Mouse (Mus musculus) cerebellum, adult (tissue): ENCODE data around the gene Gm10563.
A peak's percentile ranks its signal among the peaks of the same experiment; 100 is the strongest.

Experiments
- ATAC-seq: cut with Nextera tagmentation; 2 replicates; pipeline ENCODE4 v1.9.2; 2017; ENCODE audit warnings: mild to moderate bottlenecking, moderate library complexity, mixed read lengths; ENCODE audit not compliant: insufficient number of reproducible peaks, low FRiP score, low TSS enrichment

Gene Gm10563

DNA sequence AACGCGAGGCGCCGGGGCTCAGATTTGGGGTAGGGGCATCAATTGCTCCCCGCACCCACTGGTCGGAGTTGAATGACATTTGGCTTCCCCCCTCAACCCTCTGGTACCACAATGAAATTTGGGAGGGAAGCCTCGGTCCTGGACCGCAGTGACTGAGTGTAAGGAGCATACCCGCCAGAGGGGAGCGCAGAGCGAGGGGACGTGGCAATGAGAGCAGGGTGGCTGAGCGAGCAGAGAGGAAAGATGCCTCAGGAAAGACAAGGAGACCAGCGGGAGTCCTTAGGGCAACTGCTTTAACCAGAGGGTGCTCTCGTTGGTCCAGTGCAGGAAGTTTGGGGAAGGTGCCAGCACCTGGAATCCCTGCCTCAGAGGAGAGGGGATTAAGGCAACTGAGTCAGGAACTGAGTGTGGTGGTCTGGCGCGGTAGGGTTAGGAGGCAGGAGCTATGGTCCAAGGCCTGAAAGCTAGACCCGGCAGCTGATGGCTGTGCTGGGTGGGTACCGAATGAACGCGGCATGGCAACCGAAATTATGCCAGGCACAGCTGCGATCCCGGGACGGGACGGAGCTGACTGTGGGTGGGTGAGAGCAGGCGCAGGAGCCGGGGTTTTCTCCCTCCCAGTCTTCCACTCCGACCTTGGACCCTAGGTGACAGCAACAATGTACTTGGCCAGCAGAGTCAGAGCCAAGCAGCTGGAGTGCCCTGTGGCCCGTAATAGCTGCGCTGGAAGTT, 8.4 kb upstream of the Gm10563 start:
- ATAC-seq, result no peak

DNA sequence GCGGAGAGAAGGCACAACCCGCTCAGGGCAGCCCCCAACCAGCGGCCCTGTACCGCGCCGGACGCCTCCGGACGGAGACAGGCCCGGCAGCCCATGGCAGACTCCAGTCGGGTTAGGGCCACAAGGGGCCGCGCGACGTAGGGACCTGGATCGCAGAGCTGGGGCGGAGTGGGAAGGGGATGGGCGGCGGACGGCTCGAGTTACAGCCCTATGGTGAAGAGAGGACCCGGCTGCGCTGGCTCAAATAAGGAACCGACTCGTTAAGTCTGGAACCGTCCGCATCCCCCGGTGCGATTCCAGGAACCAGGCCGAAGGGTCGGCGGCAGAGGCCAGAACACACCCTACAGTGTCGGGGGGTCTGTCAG, 7.9 kb upstream of the Gm10563 start, which contains the start of gene Mmp23:
Gene Mmp23, minus strand, starts transcription at position 299 of the 365 bp plus-strand sequence.
- ATAC-seq, result no peak

DNA sequence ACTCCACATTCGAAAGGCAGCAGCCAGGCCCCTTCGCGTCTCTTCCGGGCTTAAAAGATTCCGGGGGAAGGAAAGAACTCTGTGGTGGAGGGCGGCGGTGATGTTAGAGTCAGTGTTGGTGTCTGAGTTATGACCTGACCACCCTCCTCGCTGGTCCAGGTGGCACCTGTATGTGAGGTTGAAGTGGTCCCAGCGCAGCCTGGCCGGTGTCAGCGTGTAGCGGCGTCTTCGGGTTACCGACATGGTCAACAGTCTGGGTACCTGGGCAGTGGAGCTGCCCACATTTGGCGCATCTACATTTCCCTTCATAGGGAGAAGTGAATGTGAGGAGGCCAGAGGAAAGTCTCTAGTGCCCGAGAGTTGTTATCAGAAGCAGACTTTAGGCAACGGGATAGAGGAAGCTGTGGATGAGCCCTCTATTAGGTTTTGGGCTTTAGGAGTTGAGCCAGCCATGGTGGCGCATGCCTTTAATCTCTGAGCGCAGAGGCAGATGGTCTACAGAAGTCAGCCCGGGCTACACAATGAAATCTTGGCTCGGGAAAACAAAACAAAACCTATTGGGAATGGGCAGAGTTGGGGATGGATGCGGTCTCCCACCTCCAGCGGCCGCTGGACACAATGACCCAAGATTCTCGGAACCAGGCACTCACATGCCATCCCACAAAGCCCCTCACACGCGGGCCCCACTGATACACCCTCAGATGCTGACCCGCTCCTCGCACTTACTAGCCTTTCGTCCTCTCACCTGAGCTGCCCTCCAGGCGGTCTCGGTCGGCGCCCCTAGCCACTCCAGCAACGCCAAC, 7.3 kb upstream of the Gm10563 start:
- ATAC-seq, result no peak

DNA sequence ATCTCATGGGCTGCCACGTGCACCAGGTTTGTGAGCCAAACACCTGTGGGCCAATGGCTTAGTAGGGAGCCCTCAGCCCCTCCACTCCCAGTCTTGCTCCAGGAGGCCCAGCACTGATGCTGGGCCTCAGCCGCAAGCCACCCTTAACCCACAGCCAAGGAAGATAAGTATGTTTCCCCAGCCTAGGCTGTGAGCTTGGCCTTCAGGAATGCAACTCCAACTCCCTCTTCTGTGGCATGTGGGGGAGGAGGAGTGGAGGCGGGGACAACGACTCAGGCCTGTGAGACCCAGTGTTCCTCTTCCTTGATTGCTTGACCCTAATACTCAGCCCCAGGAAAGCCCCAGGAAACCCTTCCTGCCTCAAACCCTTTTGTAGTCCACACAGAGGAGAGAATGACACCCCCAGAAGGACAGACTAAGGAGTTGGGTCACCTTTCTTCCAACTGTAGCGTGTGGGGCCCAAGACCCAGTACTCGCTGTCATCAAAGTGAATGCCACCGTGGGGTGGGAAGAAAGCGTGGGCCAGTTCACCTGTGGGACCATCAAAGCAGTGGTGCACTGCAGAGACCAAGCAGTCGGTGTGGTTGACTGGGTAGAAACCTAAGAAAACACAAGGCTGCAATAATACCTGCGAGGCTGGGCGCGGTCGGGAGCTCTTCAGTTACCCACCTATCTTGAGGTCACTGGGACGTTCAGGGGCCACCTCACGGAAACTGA, 6.5 kb upstream of the Gm10563 start:
- no peak for ATAC-seq

DNA sequence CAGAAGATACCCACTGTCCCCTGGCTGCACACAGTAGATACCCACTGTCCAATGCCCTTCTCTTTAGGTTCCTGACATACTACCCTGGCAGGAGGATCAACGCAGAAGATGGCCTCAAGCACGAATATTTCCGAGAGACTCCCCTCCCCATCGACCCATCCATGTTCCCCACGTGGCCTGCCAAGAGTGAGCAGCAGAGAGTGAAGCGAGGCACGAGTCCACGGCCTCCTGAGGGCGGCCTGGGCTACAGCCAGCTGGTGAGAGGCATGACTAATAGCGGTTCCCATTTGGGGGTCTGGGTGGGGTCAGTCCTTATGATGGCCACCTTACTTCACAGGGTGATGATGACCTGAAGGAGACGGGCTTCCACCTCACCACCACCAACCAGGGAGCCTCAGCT, 4.1 kb upstream of the Gm10563 start:
- no peak for ATAC-seq

DNA sequence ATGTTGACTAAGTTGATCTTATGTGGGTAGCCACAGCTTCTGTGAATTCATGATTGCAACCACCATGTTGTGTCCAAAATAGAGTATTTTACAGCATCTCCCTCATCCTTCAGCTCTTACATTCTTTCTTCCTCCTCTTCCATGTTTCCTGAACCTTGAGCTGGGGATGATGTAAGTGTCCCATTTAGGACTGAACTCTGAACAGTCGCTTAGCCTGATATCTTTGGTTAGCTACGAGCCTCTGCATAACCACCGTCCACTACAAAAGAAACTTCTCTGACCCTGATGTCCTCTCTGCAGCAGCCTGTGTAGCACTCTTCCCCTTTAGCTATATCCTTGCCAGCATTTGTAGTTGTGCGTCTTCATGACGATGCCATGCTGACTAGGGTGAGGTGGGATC, 513 bp upstream of the Gm10563 start:
- no peak for ATAC-seq

DNA sequence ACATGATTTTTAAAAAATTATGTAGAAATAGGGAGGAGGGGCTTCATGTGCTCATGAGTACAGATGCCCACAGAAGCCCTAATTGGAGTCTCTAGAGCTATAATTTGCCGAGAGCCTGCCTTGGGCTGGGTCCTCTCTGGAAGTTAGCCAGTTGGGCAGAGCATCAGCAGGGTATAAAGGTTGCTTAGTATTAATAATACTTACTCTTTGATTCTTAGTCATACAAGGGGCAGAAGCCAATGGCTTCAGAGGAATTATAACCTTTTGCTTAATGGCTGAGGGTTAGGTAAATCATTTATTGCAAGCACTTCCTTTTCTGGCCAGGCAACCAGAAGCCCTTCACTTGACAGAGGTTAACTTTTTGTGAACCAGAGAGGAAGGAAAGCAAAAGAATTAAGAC, 1.7 kb downstream of the Gm10563 start:
- ATAC-seq, result no peak

DNA sequence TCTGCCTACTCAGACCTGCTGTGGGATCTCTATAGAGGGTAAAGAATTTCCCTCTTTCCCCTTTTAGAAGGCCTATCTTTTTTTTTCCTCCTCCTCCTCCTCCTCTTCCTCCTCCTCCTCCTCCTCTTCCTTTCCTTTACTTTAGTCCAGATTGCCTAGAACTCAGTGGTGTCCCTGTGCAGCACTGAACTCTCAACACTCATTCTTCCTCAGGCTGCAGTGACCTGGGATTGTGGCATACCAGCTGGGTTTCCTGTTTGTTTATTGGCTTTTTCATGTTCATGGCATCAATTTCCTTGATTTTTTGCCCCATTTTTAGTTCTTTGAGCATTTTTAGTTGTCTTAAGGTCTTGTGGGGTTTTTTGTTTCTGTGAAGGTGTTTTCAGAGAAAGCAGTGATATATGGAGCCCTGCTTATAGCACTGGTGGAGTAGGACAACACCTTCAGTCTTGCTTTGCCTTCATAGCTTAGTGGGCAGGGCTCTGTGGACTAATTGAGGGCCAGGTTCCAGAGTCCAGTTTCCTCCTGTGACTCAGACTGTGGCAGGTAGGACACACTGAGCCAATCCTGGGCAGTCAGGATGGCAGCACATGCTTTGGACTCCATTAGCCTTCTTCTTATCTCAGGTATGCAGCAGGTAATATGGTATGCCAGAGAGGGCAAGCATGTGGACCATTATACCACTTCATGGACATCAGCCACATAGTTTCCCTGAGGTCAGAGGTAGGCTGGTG, 9.3 kb downstream of the Gm10563 start:
- no peak for ATAC-seq

DNA sequence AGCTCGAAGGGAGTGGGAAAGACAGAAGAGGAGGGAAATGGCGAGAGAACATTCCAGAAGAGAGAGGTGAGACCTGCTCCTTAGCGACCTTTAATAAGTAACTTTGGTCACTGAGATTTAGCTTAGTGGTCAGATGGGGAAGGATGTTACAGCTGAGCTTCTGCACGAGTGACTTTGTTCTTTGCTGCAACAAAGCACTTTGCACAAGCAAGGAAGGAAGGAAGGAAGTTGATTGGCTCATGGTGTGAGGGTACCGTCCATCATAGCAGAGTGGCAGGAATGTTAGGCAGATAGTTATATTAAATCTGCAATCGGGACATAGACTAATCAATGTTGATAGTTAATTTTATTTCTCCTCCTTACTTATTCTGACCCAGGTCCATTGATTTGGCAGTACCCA, 14.9 kb downstream of the Gm10563 start:
- ATAC-seq, result no peak

DNA sequence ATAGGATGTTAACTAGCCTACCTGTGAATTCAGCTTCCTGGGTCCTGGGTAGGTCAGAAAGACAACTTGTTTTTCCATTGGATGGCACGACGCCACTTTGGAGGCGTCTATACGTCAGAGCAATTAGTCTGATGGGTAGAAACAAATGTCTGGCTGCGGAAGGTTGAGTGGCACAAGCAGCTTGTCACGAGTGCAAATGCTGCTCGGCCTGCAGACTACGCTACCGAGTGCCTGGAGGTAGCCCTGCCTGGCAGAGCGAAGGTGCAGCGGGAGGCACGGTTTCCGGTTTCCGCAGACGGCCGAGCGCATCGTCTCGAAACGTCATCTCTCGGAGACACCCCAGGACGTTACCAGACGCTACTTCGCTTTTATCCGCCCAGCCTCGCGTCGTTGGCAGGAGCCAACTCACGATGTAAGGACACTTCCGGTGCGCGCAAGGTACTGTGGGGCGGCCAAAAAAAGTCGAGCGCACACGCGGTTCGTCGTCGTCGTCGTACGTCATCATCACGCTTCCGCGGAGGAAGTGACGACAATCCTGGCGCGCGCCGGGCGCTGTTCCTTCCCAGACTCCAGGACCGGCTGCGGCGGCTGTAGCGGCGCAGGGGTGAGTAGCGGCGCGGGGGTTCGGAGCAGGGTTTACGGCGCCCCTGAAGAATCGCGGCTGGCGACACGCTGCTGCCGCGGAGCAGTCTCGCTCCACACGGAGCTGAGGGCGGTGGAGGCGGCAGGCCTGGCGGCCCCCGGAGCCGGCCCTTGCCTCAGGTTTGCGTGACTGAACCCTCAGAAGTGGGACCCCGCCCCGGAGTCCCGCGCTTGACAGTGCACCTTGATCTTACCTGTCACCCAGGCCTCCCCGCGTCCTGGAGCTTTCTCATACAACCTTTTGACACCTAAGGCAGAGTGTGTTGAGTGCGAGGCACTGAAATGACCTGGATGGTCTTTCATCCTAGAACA, 20.6 kb downstream of the Gm10563 start, which contains the start of gene Cdk11b:
Gene Cdk11b, plus strand, starts transcription at position 517 of the 954 bp plus-strand sequence.
- ATAC-seq, result peak; percentile 98

DNA sequence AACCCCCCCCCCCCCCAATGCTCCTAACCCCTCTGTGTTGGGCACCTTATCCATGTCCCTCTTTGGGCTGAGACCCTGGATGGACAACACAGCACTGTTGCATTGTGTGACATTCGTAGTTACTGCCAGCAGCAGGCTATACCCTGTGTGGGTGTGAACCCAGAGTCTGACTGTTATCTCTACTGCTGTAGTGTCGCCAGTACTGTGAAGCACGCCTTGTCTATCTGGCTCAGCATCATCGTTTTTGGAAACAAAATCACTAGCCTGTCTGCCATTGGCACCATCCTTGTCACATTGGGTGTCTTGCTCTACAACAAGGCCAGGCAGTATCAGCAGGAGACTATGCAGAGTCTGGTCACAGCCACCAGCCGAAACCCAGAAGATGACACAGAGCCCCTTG, 26.9 kb downstream of the Gm10563 start:
- ATAC-seq, result no peak

DNA sequence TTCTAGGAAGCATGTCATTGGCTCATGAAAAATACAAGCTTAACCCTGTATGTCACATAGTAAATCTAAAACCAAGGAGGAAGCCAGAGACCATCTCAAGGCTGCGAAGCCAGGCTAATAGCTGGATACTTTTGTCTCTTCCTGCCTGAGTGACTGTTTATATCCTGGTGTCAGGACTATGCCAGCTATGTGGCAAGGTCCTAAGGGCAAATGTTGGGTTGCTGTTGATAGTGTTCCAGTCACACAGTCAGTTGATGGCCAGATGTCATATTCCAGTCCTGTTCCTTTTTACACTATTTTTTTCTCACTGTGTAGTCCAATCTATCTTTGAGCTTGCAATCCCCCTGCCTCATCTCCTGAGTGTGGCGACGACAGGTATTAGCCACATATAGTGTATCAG, 31.9 kb downstream of the Gm10563 start:
- ATAC-seq, result no peak

DNA sequence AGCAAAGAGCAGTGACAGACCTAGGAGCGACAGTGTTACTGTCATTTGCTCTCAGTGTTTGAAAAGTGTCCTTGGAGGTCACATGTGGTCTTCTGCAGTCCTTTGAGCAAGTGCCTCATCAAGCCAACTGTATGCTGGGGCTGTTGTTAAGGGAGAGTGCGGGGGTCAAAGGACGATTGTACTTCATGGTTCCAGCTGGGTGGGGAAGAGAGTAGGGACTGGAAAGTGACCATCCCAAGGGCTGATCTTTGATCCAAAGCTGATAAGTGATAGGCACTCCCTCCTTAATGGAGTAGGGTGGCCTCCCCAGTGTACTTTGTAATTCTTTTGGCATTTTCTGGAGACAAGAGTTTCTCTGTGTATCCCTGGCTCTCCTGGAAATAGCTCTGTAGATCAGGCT, 33.3 kb downstream of the Gm10563 start:
- ATAC-seq, result no peak

DNA sequence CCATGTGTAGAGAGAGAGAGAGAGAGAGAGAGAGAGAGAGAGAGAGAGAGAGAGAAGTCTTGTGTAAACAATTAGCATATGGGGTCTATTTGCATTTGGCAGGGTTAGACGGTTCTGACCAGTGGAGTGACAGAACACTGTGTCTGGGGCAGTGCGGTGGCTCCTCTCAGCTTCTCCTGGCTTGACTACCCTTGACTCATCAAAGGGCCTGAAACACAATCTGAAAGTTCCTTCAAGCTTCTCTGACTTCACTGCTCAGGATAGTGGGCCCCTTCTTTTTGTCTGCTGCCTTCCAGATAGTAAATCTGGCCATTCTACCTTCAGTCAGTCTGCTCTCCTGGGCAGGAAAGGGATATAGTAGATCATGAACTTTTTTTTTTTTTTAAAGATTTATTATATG, 38.4 kb downstream of the Gm10563 start:
- no peak for ATAC-seq

DNA sequence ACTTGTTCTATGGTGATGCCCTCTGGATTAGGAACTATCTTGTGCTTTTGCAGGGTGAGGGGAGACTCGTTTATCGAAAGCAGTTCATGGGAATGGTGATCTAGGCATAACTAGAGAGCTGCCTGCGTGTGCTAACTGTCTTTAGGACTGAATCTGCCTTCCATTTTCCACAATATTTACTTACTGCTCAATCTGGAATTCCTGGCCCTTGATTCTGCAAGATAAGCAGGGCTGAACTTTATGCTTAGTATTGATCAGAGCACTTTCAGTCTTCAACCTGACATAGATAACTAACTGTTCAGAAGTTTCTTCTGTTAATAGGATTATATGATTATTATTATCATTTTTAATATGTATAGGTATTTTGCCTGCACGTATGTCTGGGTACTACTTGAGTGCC, 40.1 kb downstream of the Gm10563 start:
- ATAC-seq, result no peak

DNA sequence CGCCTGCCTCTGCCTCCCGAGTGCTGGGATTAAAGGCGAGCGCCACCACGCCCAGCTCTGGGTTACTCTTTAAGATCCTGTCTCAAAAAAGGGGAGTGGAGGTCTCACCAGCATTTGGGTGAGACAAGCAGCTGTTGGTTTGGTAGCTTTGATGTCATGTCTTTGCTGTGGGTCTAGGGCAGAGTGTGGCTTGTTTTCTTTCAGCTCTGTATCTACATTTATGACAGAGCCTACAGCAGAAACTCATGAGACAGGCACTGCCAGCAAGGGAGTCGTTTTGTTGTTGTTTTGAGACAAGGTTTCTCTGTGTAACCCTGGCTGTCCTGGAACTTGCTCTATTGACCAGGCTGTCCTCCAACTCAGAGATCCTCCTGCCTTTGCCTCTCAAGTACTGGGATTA, 41.4 kb downstream of the Gm10563 start:
- ATAC-seq, result no peak

DNA sequence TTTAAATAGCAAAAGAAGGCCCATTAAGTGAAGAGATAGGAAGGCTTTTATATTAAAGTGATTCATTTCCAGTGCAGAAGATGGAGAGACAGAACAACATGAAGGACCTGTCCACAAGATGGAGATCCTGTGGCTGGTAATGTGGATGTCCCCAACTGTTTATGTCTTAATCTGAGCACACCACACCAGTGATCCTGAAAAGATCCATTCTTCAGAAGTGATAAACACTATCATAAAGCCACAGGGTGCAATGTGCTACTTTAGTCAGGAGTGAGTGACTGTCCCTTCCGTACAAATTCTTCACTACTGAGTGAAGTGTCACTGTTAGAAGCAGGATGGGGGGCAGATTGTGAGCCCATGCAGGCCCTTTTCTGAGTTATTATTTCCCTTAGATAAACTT, 42.5 kb downstream of the Gm10563 start:
- no peak for ATAC-seq

DNA sequence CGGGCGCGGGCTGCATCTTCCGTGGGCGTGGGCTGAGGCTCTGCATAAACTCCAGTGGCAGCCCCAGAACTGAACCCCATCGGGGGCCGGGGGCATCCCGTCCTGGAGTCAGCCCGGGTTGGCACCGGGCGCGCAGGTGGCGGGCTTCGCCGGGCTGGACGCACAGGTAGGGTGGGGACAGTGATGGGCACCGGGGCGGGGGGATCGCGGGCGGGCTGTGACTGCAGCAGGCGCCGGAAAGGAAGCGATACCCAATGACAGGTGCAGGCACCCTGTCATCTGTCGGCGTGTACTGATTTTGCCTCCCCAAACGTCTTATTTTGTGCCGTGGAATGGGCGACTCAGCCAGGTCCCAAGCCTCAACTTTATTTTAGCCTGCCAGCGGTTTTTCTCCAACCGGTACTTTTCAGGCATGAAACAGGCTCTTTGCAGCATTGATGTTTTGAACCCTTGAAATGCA, 43.2 kb downstream of the Gm10563 start:
- ATAC-seq, result peak; percentile 26; the same call in 1 of the 2 replicates
